Mouse (Mus musculus) ES-CJ7 (cell line): ENCODE measurements at regions not wholly inside any gene's neighbourhood (a gene's known extent, or its start where the extent isn't known, plus 50 kb on each side); places are given as distances from the start of the nearest gene placed in this dataset.

Source experiments
- DNase-seq: peaks from one replicate; pipeline ENCODE4 v3.0.0; 2011; ENCODE audit warnings: low read depth, low spot score

- no peak for DNase-seq
Measured at GRCm38 (mm10) chr1:137332108-137332769, 372.0 kb upstream of the Nr5a2 start.

GRCm38 (mm10) chr1:137331746-137332107 is 371.5 kb upstream of the Nr5a2 start:
- no peak for DNase-seq

GRCm38 (mm10) chr1:137330634-137331033 is 370.4 kb upstream of the Nr5a2 start:
- peak; percentile 48 for DNase-seq

- peak; percentile 94 for DNase-seq
Measured at GRCm38 (mm10) chr1:137323884-137324594, 363.8 kb upstream of the Nr5a2 start.

GRCm38 (mm10) chr1:137323035-137323680 is 362.9 kb upstream of the Nr5a2 start:
- DNase-seq: peak; percentile 70

- DNase-seq: no peak
Measured at GRCm38 (mm10) chr1:137302757-137303422, 342.6 kb upstream of the Nr5a2 start.

- DNase-seq: peak; percentile 76
Measured at GRCm38 (mm10) chr1:137297780-137298569, 337.7 kb upstream of the Nr5a2 start.

- peak; percentile 45 for DNase-seq
Measured at GRCm38 (mm10) chr1:137289456-137289855, 329.2 kb upstream of the Nr5a2 start.

GRCm38 (mm10) chr1:137283291-137283690 is 323.0 kb upstream of the Nr5a2 start:
- DNase-seq: no peak

- DNase-seq: no peak
Measured at GRCm38 (mm10) chr1:137282457-137282856, 322.2 kb upstream of the Nr5a2 start.

GRCm38 (mm10) chr1:137280391-137281386 is 320.4 kb upstream of the Nr5a2 start:
- no peak for DNase-seq

- no peak for DNase-seq
Measured at GRCm38 (mm10) chr1:137279981-137280380, 319.7 kb upstream of the Nr5a2 start.

GRCm38 (mm10) chr1:137270659-137271612 is 310.7 kb upstream of the Nr5a2 start:
- DNase-seq: no peak

GRCm38 (mm10) chr1:137262806-137263370 is 302.6 kb upstream of the Nr5a2 start:
- no peak for DNase-seq

- no peak for DNase-seq
Measured at GRCm38 (mm10) chr1:137262121-137262525, 301.9 kb upstream of the Nr5a2 start.

GRCm38 (mm10) chr1:137256294-137256693 is 296.0 kb upstream of the Nr5a2 start:
- no peak for DNase-seq

- no peak for DNase-seq
Measured at GRCm38 (mm10) chr1:137255041-137255440, 294.8 kb upstream of the Nr5a2 start.

GRCm38 (mm10) chr1:137254634-137255033 is 294.4 kb upstream of the Nr5a2 start:
- DNase-seq: no peak

GRCm38 (mm10) chr1:137227098-137227485 is 266.8 kb upstream of the Nr5a2 start:
- no peak for DNase-seq
